Mouse (Mus musculus) common myeloid progenitor, adult 5-6 weeks (primary cell): ENCODE measurements around the gene Nup50. TPM values are rescaled to one million over a fixed set of nuclear protein-coding genes. Genes with fewer than 3 reads are reported as not detected.
"Not testable (repeated sequence)": the region's sequence is repeated elsewhere in the genome, so short reads cannot be mapped to it uniquely, and the experiment has no call there.

Experiments used
- ATAC-seq: replicated peaks from 2 replicates; pipeline ENCODE4 v1.8.0; 2016; ENCODE audit warnings: low read depth, mild to moderate bottlenecking, moderate TSS enrichment, inconsistent platforms; ENCODE audit not compliant: poor library complexity, severe bottlenecking
- total RNA-seq: library from RNA; stranded (forward); fragments of 200-1000, 187-1606 nt; gene quantifications from 2 replicates; pipeline ENCODE4 v1.2.3, GENCODE M21; 2017

Nup50 gene
- 85.2 and 98.3 TPM in 2 replicates for total RNA-seq

- ATAC-seq: peak; percentile 82
These were observed at the start of gene Nup50 for GRCm38 (mm10) chr15:84922884-84923507. Gene Nup50 (plus strand): TSS chr15:84923411.

GRCm38 (mm10) chr15:84873867-84874266 lies 49.3 kb upstream of the Nup50 start:
- no peak for ATAC-seq

GRCm38 (mm10) chr15:84877029-84877815 lies 46.0 kb upstream of the Nup50 start:
- ATAC-seq: no peak

GRCm38 (mm10) chr15:84888066-84888465 lies 35.1 kb upstream of the Nup50 start:
- no peak for ATAC-seq

- no peak for ATAC-seq
These were observed 32.0 kb upstream of the Nup50 start for GRCm38 (mm10) chr15:84891246-84891645.

GRCm38 (mm10) chr15:84891658-84892057 lies 31.6 kb upstream of the Nup50 start:
- ATAC-seq: peak; percentile 63

GRCm38 (mm10) chr15:84896216-84896615 lies 27.0 kb upstream of the Nup50 start:
- not testable (repeated sequence) for ATAC-seq

- peak; percentile 65; the same call in 1 of the 2 replicates for ATAC-seq
These were observed 26.5 kb upstream of the Nup50 start for GRCm38 (mm10) chr15:84896664-84897063.

- no peak for ATAC-seq
These were observed 25.1 kb upstream of the Nup50 start for GRCm38 (mm10) chr15:84898077-84898476.

GRCm38 (mm10) chr15:84903843-84904385 lies 19.3 kb upstream of the Nup50 start:
- ATAC-seq: no peak

GRCm38 (mm10) chr15:84913201-84913600 lies 10.0 kb upstream of the Nup50 start:
- no peak for ATAC-seq

GRCm38 (mm10) chr15:84919938-84920337 lies 3.3 kb upstream of the Nup50 start, which contains the start of gene Gm29666:
Gene Gm29666 (minus strand): TSS chr15:84920038.
- no peak for ATAC-seq

GRCm38 (mm10) chr15:84923508-84924181 lies 434 bp downstream of the Nup50 start:
- peak; percentile 10; the same call in 1 of the 2 replicates for ATAC-seq

- ATAC-seq: 0 out of 2 replicates have a peak, but pooled peaks have one; percentile 22
These were observed 1.6 kb downstream of the Nup50 start for GRCm38 (mm10) chr15:84924781-84925315.

GRCm38 (mm10) chr15:84925495-84926018 lies 2.3 kb downstream of the Nup50 start:
- ATAC-seq: no peak

- ATAC-seq: no peak
These were observed 9.1 kb downstream of the Nup50 start for GRCm38 (mm10) chr15:84932351-84932750.

- ATAC-seq: no peak
These were observed 11.7 kb downstream of the Nup50 start for GRCm38 (mm10) chr15:84934901-84935300.

GRCm38 (mm10) chr15:84940102-84940501 lies 16.9 kb downstream of the Nup50 start:
- ATAC-seq: no peak; the same call in 1 of the 2 replicates

- ATAC-seq: no peak
These were observed 19.6 kb downstream of the Nup50 start for GRCm38 (mm10) chr15:84942647-84943285.
